Mouse (Mus musculus): ENCODE data around the gene Ndufa7.

DNA sequence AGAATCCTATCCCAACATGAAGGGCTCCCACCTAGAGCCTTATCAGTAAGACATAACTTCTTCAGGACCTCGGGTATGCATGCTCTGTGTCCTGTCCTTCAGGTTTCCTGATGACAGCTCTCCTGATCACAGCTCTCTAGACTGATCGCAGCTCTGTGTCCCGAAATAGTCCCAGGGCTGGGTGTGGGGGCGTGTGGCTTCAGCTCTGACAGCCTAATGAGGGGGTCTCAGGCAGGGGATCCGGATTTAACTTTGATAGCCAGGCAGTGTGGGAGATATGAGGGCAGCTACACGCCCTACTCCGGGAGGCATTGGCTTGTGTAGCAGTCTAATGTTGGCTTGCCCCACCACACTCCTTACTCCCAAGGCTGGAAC lies 13.2 kb upstream of the Ndufa7 start:
- TF ChIP-seq CTCF (IDR thresholded peaks at IDR 0.05; ENCODE audit: low read depth, low read length), result no peak
- no peak for TF ChIP-seq POLR2A (IDR thresholded peaks at IDR 0.05; ENCODE audit: borderline replicate concordance, low read depth, low read length)
